ENCODE assay signal across 12 mouse cellular contexts in genomic region chr9:57995282-57995681, GRCm38 (mm10). TPM values are rescaled to one million over a fixed set of nuclear protein-coding genes. Genes with fewer than 3 reads are reported as not detected.
DNase-seq lines count a peak whose midpoint lies in the region; ATAC-seq lines count a peak whose summit lies in the region.
"Had no signal": no experiment of that assay in that cellular context is flagged by ENCODE, and none has a peak within 500 bp of the region (broad histone marks: within the 10 kb centered on the region; RNA-seq: fewer than 3 reads in every experiment).

No protein-coding gene starts in this region.

- H3K4me1 ChIP-seq in hindbrain, embryonic 14.5 days (replicated peaks; ENCODE audit: control insufficient read depth, insufficient read depth, low read length), result peaks cover 13% of the 10 kb centered on the region
- H3K4me1 ChIP-seq in hindbrain, embryonic 16.5 days (ENCODE audit: control insufficient read depth, insufficient read depth, low read depth, low read length), result peaks cover 11% of the 10 kb centered on the region

- peaks cover 12% of the 10 kb centered on the region for H3K27me3 ChIP-seq in hindbrain, embryonic 14.5 days (ENCODE audit: control insufficient read depth, insufficient read depth, low read length)
- peaks cover 10% of the 10 kb centered on the region; the same call in 1 of the 2 replicates for H3K27me3 ChIP-seq in hindbrain, embryonic 16.5 days (replicated peaks; ENCODE audit: control insufficient read depth, insufficient read depth, low read length)

- no peak for ATAC-seq in hindbrain, embryonic 14.5 days (ENCODE audit: low FRiP score)
- ATAC-seq in hindbrain, embryonic 16.5 days, result no peak

- H3K4me3 ChIP-seq in hindbrain, embryonic 14.5 days (replicated peaks; ENCODE audit: low read length), result no peak overlapping the region
- no peak overlapping the region for H3K4me3 ChIP-seq in hindbrain, embryonic 16.5 days (ENCODE audit: low read length)
- H3K4me3 ChIP-seq: limb, embryonic 15.5 days had no signal

- no peaks in the 10 kb centered on the region for H3K36me3 ChIP-seq in hindbrain, embryonic 14.5 days (replicated peaks; ENCODE audit: control insufficient read depth, insufficient read depth)
- H3K36me3 ChIP-seq in hindbrain, embryonic 16.5 days (ENCODE audit: control insufficient read depth, insufficient read depth, low read length), result no peaks in the 10 kb centered on the region
- H3K36me3 ChIP-seq: limb, embryonic 15.5 days had no signal

- DNase-seq in hindbrain, embryonic 14.5 days (ENCODE audit: low spot score), result peak; percentile 65
- peak; percentile 31 to 47 for DNase-seq in right cerebral cortex, adult 2 months (ENCODE audit: low spot score in 2 of 2)
- no peak for DNase-seq in right cerebral cortex, postnatal 14 days
- peak; percentile 49 for DNase-seq in forelimb bud, embryonic 11.5 days (ENCODE audit: low read depth, low spot score)
- DNase-seq in frontal cortex, postnatal 10 days (ENCODE audit: low spot score in 2 of 2), result no peak
- no peak for DNase-seq in adrenal gland, adult 18-20 months (ENCODE audit: low spot score in 2 of 2)
- DNase-seq in heart, adult 18-20 months, result no peak
- DNase-seq: adrenal gland, adult 8-10 months; gastrocnemius, postnatal 36 days; right cerebral cortex, postnatal 25 days had no signal

- H3K4me2 ChIP-seq in hindbrain, embryonic 14.5 days (replicated peaks), result no peak overlapping the region
- H3K4me2 ChIP-seq in hindbrain, embryonic 16.5 days (ENCODE audit: low read length), result no peak overlapping the region
- H3K4me2 ChIP-seq: limb, embryonic 15.5 days had no signal

- H3K27ac ChIP-seq in hindbrain, embryonic 14.5 days, result no peak overlapping the region
- no peak overlapping the region for H3K27ac ChIP-seq in hindbrain, embryonic 16.5 days (ENCODE audit: low read depth, low read length)
- H3K27ac ChIP-seq: limb, embryonic 15.5 days had no signal

- WGBS in hindbrain, embryonic 14.5 days, result 38% methylated on average over 4 of the region's 4 CpGs
- WGBS in hindbrain, embryonic 16.5 days, result 33% methylated on average over 4 of the region's 4 CpGs

- no peak overlapping the region for H3K9ac ChIP-seq in hindbrain, embryonic 14.5 days
- no peak overlapping the region for H3K9ac ChIP-seq in hindbrain, embryonic 16.5 days (ENCODE audit: low read depth, low read length)
- H3K9ac ChIP-seq: limb, embryonic 15.5 days had no signal

- H3K9me3 ChIP-seq in hindbrain, embryonic 14.5 days (ENCODE audit: control insufficient read depth, low read length), result no peaks in the 10 kb centered on the region
- no peaks in the 10 kb centered on the region for H3K9me3 ChIP-seq in hindbrain, embryonic 16.5 days (ENCODE audit: control insufficient read depth, low read length)
- H3K9me3 ChIP-seq: limb, embryonic 15.5 days had no signal

RNA-seq across cellular contexts. Expression of gene Cyp11a1, which starts 10.9 kb away (rescaled TPM):
- polyA plus RNA-seq in hindbrain, embryonic 14.5 days (2014; fragmentation: Nextera tagmentation; extraction: Ambion mirVana), result 0.39 and 1.5 TPM in 2 replicates
- polyA plus RNA-seq in hindbrain, embryonic 16.5 days (2015; fragmentation: Nextera tagmentation; extraction: Ambion mirVana), result 1.7 and 2.4 TPM in 2 replicates
- 1,000 to 10,000 TPM; 6,431 to 6,741 TPM for total RNA-seq in adrenal gland, adult 18-20 months (2021)
- not detected for total RNA-seq in heart, adult 18-20 months (2021)
- total RNA-seq: gastrocnemius, postnatal 36 days had no signal

RNA-seq across cellular contexts. Expression of gene Sema7a, which starts 55.4 kb away (rescaled TPM):
- 6.3 and 7.3 TPM in 2 replicates for polyA plus RNA-seq in hindbrain, embryonic 14.5 days (2014; fragmentation: Nextera tagmentation; extraction: Ambion mirVana)
- polyA plus RNA-seq in hindbrain, embryonic 16.5 days (2015; fragmentation: Nextera tagmentation; extraction: Ambion mirVana), result 2.1 and 2.9 TPM in 2 replicates
- total RNA-seq in adrenal gland, adult 18-20 months (2021), result 10 to 100 TPM; 10.4 to 21.1 TPM
- 10 to 100 TPM; 31.7 to 31.8 TPM for total RNA-seq in heart, adult 18-20 months (2021)

Comparison
In these comparisons a context has a peak if more than half of its experiments do, and no peak if none do; other contexts are left out.
1. DNase-seq: peak in hindbrain, embryonic 14.5 days (single experiment), right cerebral cortex, adult 2 months (2 of 2) and forelimb bud, embryonic 11.5 days (single experiment); none in right cerebral cortex, postnatal 14 days (single experiment), frontal cortex, postnatal 10 days (0 of 2), adrenal gland, adult 18-20 months (0 of 2) and heart, adult 18-20 months (0 of 2).
2. RNA of gene Cyp11a1, which starts 10.9 kb away (total RNA-seq): 6,431 to 6,741 TPM in adrenal gland, adult 18-20 months; not detected in heart, adult 18-20 months; every median in the first group is over 1,000 times any median in the second.